Mouse (Mus musculus) thymus, adult 2 months (tissue): ENCODE results near the gene Sik3.

ENCODE experiments used
- CTCF ChIP-seq: fragments of 200-500 bp; IDR thresholded peaks from 2 replicates; pipeline ENCODE4 v1.5.1; 2012; ENCODE audit warnings: mild to moderate bottlenecking, control low read depth, low read length, moderate library complexity, borderline replicate concordance; ENCODE audit not compliant: control insufficient read depth, poor library complexity, insufficient read depth; ENCODE audit errors: extremely low read depth
- POLR2A ChIP-seq: fragments of 200-500 bp; IDR thresholded peaks from 2 replicates; pipeline ENCODE4 v1.6.1; 2012; ENCODE audit warnings: mild to moderate bottlenecking, low read length, control low read depth, moderate library complexity; ENCODE audit not compliant: control insufficient read depth, poor library complexity, insufficient read depth; ENCODE audit errors: extremely low read depth

DNA sequence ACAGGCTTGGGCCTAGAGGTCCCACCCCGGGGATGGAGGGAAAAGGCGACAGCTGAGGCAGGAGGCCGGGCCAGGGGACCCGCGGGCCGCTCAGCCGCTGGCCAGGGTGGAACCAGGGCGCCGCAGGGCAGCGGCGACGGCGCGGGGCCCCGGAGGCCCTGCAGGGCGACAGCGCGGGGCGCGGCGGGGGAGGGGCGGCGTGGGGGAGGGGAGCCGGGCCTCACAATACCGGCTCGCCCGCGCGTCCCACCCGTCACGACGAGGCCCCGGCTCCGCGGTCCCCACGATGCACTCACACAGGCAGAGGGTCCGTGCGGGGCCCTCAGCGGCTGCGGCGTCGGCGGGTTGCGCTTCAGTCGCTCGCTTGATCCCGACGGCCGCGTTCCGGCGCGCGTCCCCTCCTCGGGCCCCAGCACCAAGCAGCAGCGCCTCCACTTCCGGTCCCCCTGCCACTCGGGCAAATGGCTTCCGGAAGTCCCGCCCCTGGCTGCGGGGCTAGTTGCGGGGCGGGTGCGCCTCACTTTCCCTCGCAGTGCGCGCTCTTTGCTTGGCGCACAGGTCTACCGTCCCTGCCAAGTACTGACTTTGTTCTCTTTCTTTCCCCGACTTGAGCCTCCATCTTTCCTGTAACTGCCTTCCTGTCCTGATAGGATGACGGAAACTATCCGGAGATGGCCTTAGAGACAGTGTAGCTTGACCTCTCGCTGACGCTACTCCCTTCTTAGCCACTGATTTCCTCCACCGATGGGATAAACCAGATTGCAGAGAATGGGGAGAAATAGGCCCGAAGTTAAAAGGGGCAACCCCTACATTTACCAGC, 28.0 kb upstream of the Sik3 start:
- TF ChIP-seq POLR2A: no peak; the same call in 1 of the 2 replicates
- TF ChIP-seq CTCF: 0 out of 2 replicates have a peak, but pooled peaks have one; percentile 24
